Mouse (Mus musculus): ENCODE measurements at regions not wholly inside any gene's neighbourhood (a gene's known extent, or its start where the extent isn't known, plus 50 kb on each side); places are given as distances from the start of the nearest gene placed in this dataset.

DNA sequence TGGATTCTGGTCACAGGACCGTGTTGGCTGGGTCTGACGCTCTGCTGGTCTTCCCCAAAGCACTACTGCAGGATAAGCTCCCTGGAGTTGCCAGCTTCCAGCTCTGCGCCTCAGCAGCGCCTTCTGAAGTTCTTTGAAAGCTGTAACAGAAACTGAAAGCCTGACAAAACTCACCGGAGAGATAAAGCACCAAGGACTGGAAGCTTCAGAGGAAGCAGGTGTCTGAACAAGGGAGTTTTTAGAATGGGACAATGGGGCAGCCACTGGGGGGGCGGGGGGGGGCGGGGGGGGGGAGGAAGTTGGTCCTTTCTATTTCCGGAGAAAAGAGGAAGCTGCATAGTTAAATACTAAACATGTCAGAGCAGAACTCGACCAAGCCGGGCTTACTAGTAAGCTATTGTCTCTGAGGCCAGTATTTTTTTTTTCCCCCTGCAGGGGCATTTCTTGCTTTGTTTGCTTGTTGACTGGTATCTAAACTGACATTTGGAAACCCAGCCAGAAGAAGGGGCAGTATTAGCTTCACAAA is 180.8 kb upstream of the Klf7 start:
- TF ChIP-seq POLR2A (IDR thresholded peaks at IDR 0.05; ENCODE audit: insufficient read length, low read depth) = no peak
- no peak for TF ChIP-seq E2F4 (IDR thresholded peaks at IDR 0.05; ENCODE audit: insufficient read depth)
- TF ChIP-seq TCF12 (IDR thresholded peaks at IDR 0.05; ENCODE audit: insufficient read depth, poor library complexity, severe bottlenecking) = no peak
- TF ChIP-seq MYOD1 (IDR thresholded peaks at IDR 0.05; ENCODE audit: control insufficient read depth in 1 of 3, insufficient read length in 2 of 3, low read depth in 2 of 3) = no peak
- no peak for TF ChIP-seq CEBPB (IDR thresholded peaks at IDR 0.05; ENCODE audit: insufficient read depth, poor library complexity, severe bottlenecking)
